Mouse (Mus musculus) Patski (cell line): Measurements from ENCODE around the gene Rbm47. TPM values are rescaled to one million over a fixed set of nuclear protein-coding genes. Genes with fewer than 3 reads are reported as not detected.

Experiments
- ATAC-seq: fragments of 100-300 bp; one replicate; pipeline ENCODE4 v1.8.0; 2021
- CTCF ChIA-PET: fragments of 350-600 bp; sonication (Branson Sonifier 250); formaldehyde crosslinking; loops from one replicate; lab custom pipeline; 2022; ENCODE audit warnings: inconsistent platforms; lab: Charles Lee
- POLR2A ChIA-PET: fragments of 350-600 bp; sonication (Branson Sonifier 250); formaldehyde crosslinking; loops from one replicate; lab custom pipeline; 2022; ENCODE audit warnings: antibody characterized with exemption, inconsistent platforms; lab: Charles Lee
- DNase-seq: peaks from one replicate; pipeline ENCODE4 v3.0.0-alpha.2; 2011; ENCODE audit warnings: low read depth, low spot score
- H3K27me3 ChIP-seq: fragments of 371-371 bp; one replicate; pipeline ENCODE4 v1.5.1; 2021
- CTCF ChIP-seq: fragments of 100-300 bp; IDR thresholded peaks from one replicate; pipeline ENCODE4 v1.5.1; 2021
- in situ Hi-C: fragments of 300-500 bp; cut with MboI; formaldehyde crosslinking; loops from 3 replicates; pipeline ENCODE4 v1.11.1; 2018; ENCODE audit warnings: low pct_unique_long_range_greater_than_20kb, mixed read lengths
- polyA plus RNA-seq: library from polyadenylated mRNA; unstranded; gene quantifications from one replicate; pipeline ENCODE4 v1.2.3, GENCODE M21; 2021

The Rbm47 gene
- polyA plus RNA-seq, 1 experiment from 2014 or later, result 33.4 TPM

DNA sequence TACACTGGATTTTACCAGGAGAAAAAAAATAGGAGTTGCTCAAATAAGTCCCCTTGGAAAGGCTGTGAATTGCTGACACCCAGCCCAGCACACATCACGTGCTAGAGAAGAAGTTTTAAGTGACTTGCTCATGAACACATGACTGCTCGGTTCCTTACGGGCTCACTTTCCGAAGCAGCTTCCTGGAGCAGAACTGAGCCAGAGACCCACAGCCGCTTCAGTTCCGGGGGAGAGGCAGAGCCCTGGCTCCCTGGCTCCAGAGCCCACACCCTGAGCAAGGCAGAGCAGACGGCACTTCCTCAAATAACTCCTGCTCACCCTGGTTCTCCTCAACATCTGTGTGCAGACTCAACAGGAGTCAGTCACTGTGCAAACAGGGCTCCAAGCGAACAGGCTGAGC is 60.9 kb downstream of the Rbm47 start:
- TF ChIP-seq CTCF, result no peak
- DNase-seq (no peak), ATAC-seq (no peak)
- no peaks in the 10 kb centered on the region for H3K27me3 ChIP-seq
- ChIA-PET POLR2A (no interaction called here), CTCF (interaction anchor here (1.3 kb wide), 1 partner anchor 15 kb away, joined by 3 read pairs; no protein-coding TSS in a partner anchor)
- in situ Hi-C loops, result no loop called here

GRCm38 (mm10) chr5:66106372-66106771 is 66.5 kb downstream of the Rbm47 start:
- no peak for TF ChIP-seq CTCF
- CTCF ChIA-PET, result interaction anchor here (0.8 to 2.3 kb wide), 5 partner anchors 16 to 41 kb away, joined by 3 to 5 read pairs (median 4); no protein-coding TSS in a partner anchor
- no peak for ATAC-seq
- POLR2A ChIA-PET, result no interaction called here
- DNase-seq, result no peak
- H3K27me3 ChIP-seq, result no peaks in the 10 kb centered on the region
- in situ Hi-C loops, result no loop called here

DNA sequence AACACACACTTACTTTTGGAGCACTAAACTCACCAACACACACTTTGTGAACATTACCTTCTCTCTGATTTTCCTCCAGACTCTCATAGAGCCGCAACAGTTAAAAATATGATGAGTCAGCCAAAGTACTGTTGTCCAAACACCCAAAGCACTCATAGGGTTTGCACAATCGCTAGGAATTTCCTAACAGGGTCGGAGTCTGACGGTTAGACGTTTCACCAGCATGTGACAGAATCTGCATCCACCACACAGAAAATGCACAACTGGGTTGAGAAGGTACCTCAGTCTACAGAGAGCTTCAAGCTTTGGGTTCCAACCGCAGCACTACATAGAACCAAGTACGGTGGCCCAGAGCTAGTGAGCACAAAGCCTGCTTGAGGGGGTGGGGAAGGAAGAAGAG is 67.0 kb downstream of the Rbm47 start:
- H3K27me3 ChIP-seq, result no peaks in the 10 kb centered on the region
- CTCF ChIA-PET, result interaction anchor here (0.8 to 2.3 kb wide), 4 partner anchors 16 to 41 kb away, joined by 3 to 5 read pairs (median 4); no protein-coding TSS in a partner anchor
- in situ Hi-C loops, result no loop called here
- POLR2A ChIA-PET, result no interaction called here
- TF ChIP-seq CTCF, result no peak
- ATAC-seq (no peak), DNase-seq (no peak)

GRCm38 (mm10) chr5:66105366-66105765 is 67.6 kb downstream of the Rbm47 start:
- no peak for DNase-seq
- ATAC-seq, result no peak
- H3K27me3 ChIP-seq, result no peaks in the 10 kb centered on the region
- POLR2A ChIA-PET, result interaction anchor here (0.7 kb wide), 1 partner anchor 215 kb away, joined by 3 read pairs; no protein-coding TSS in a partner anchor
- TF ChIP-seq CTCF, result no peak
- CTCF ChIA-PET, result interaction anchor here (1.5 kb wide), 1 partner anchor 42 kb away, joined by 3 read pairs; no protein-coding TSS in a partner anchor
- in situ Hi-C loops, result no loop called here

DNA sequence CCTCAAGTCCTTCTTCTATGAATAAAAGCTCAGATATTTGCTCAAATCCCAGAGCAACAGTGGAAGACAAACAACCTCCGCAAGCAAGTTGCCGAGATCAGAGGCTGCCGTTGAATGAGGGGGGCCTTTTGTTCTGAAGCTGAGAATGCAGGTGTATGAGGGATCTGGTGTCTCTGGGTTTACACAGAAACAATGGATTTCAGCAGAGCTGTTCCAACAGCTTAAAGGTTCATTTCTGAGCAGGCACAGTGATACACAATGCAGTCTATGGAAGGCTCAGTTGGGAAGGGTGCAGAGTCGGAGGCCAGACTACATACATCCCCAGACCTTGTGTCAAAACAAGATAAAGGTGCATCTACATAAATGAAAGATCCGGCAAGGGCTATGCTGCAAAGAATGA is 69.5 kb downstream of the Rbm47 start:
- CTCF ChIA-PET, result interaction anchor here (1.6 kb wide), 1 partner anchor 15 kb away, joined by 3 read pairs; no protein-coding TSS in a partner anchor
- no peak for ATAC-seq
- TF ChIP-seq CTCF, result no peak
- H3K27me3 ChIP-seq, result no peaks in the 10 kb centered on the region
- DNase-seq, result no peak
- in situ Hi-C loops, result no loop called here
- POLR2A ChIA-PET, result no interaction called here

- no peaks in the 10 kb centered on the region for H3K27me3 ChIP-seq
- no peak for DNase-seq
- in situ Hi-C loops, result no loop called here
- no peak for TF ChIP-seq CTCF
- ChIA-PET POLR2A (no interaction called here), CTCF (interaction anchor here (1.6 kb wide), 1 partner anchor 14 kb away, joined by 3 read pairs; no protein-coding TSS in a partner anchor)
- ATAC-seq, result no peak
Observed at GRCm38 (mm10) chr5:66102821-66103220, 70.1 kb downstream of the Rbm47 start.

DNA sequence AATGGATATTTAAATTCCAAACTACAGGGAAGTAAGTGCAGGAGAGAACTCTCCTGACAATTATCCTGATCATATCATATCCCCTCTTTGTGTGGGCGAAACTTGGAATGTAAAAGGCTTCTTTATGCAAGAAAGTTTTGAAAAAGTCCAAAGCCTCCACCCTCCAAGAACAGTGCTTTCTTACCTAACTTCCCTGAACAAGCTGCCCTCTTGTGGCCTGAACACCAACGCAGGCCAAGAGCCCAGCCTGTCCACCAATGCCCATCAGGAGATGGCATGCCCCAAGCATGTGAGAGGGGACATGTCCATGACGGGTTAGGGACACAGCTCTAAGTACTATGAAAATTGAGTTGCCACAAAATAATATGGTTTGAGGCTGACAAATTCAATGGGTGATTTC is 71.3 kb downstream of the Rbm47 start:
- DNase-seq (no peak), ATAC-seq (no peak)
- CTCF ChIA-PET, result interaction anchor here (1.2 kb wide), 1 partner anchor 14 kb away, joined by 4 read pairs; no protein-coding TSS in a partner anchor
- no peaks in the 10 kb centered on the region for H3K27me3 ChIP-seq
- POLR2A ChIA-PET, result no interaction called here
- in situ Hi-C loops, result no loop called here
- TF ChIP-seq CTCF, result peak; percentile 79

DNA sequence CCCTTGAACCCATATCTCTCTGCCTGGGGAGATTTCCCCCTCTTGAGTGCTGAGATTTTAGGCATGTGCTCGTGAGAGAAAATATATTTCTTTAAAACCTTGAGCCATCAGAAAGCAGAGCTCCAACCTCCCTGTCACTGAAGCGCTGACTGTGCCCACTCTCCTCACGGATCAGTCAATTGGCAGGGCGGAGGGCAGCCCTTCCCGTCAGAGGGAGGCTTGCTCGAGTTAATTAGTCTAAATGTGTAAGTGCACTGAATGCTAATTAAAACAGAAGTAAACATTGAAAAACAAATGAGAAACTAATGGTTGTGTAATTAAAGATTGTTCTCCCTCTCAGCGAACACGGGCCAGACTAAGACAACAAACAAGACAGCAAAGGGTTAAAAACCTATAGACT is 72.6 kb downstream of the Rbm47 start:
- no peaks in the 10 kb centered on the region for H3K27me3 ChIP-seq
- ChIA-PET CTCF (no interaction called here), POLR2A (no interaction called here)
- ATAC-seq (no peak), DNase-seq (no peak)
- in situ Hi-C loops, result no loop called here
- no peak for TF ChIP-seq CTCF

GRCm38 (mm10) chr5:66098094-66098871 is 74.6 kb downstream of the Rbm47 start:
- TF ChIP-seq CTCF, result no peak
- in situ Hi-C loops, result loop anchor here (5.0 kb wide), 1 partner anchor 139 kb away; no protein-coding TSS in a partner anchor
- H3K27me3 ChIP-seq, result no peaks in the 10 kb centered on the region
- no peak for DNase-seq
- no peak for ATAC-seq
- POLR2A ChIA-PET, result no interaction called here
- CTCF ChIA-PET, result interaction anchor here (1.0 kb wide), 1 partner anchor 11 kb away, joined by 3 read pairs; no protein-coding TSS in a partner anchor

- in situ Hi-C loops, result loop anchor here (5.0 kb wide), 1 partner anchor 141 kb away; no protein-coding TSS in a partner anchor
- POLR2A ChIA-PET, result interaction anchor here (0.7 kb wide), 1 partner anchor 21 kb away, joined by 4 read pairs; no protein-coding TSS in a partner anchor
- ATAC-seq, result no peak
Observed at GRCm38 (mm10) chr5:66096081-66096480, 76.8 kb downstream of the Rbm47 start.

GRCm38 (mm10) chr5:66095166-66095565 is 77.8 kb downstream of the Rbm47 start:
- ChIA-PET POLR2A (no interaction called here), CTCF (no interaction called here)
- DNase-seq (no peak), ATAC-seq (no peak)
- no peak for TF ChIP-seq CTCF
- no peaks in the 10 kb centered on the region for H3K27me3 ChIP-seq
- in situ Hi-C loops, result loop anchor here (5.0 kb wide), 1 partner anchor 142 kb away; no protein-coding TSS in a partner anchor

More at GRCm38 (mm10) chr5:66096081-66096480, 76.8 kb downstream of the Rbm47 start:
- CTCF ChIA-PET, result interaction anchor here (1.0 to 1.2 kb wide), 2 partner anchors 9 to 15 kb away, joined by 3 to 5 read pairs; no protein-coding TSS in a partner anchor
- no peaks in the 10 kb centered on the region for H3K27me3 ChIP-seq
- no peak for TF ChIP-seq CTCF
- no peak for DNase-seq
